Mouse (Mus musculus) megakaryocyte, embryonic 14.5 days (primary cell): Measurements from ENCODE around the gene Ddx39.

Experiments used
- FLI1 ChIP-seq: IDR thresholded peaks from 2 replicates; pipeline ENCODE4 v1.6.1; 2012; ENCODE audit warnings: low read length, inconsistent platforms, mixed read lengths
- GATA1 ChIP-seq: IDR thresholded peaks from 3 replicates; pipeline ENCODE4 v1.6.1; 2012; ENCODE audit warnings: mixed read lengths, low read length, inconsistent platforms, borderline replicate concordance

DNA sequence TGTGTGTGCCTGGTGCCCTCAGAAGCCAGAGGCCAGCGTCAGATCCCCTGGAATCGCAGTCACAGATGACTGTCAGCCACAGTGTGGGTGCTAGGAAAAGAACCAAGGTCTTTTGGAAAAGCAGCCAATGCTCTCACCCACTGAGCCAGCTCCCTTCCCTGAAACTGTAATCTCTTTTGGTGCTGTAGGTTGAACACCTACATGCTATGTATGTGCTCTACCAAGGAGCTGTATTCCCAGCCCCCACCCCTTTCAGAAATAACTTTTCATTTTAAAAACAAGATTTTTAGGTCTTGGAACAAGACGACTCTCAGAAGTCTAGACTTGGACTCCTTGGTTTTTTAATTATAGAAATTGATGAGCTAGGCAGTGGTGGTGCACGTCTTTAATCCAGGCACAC lies 11.6 kb upstream of the Ddx39 start:
- no peak for TF ChIP-seq GATA1
- TF ChIP-seq FLI1, result no peak
